Mouse (Mus musculus) small intestine, adult 2 months (tissue): ENCODE measurements at regions not wholly inside any gene's neighbourhood (a gene's known extent, or its start where the extent isn't known, plus 50 kb on each side); places are given as distances from the start of the nearest gene placed in this dataset.

Source experiments
- CTCF ChIP-seq: fragments of 200-500 bp; IDR thresholded peaks from 2 replicates; pipeline ENCODE4 v1.5.1; 2012; ENCODE audit warnings: low read depth, mild to moderate bottlenecking, control low read depth, inconsistent platforms, low read length, moderate library complexity, mixed read lengths; ENCODE audit not compliant: insufficient replicate concordance, insufficient read length; ENCODE audit errors: extremely low read depth
- POLR2A ChIP-seq: fragments of 200-500 bp; IDR thresholded peaks from 2 replicates; pipeline ENCODE4 v1.6.1; 2012; ENCODE audit warnings: low read depth, mild to moderate bottlenecking, control low read depth, inconsistent platforms, low read length, moderate library complexity

DNA sequence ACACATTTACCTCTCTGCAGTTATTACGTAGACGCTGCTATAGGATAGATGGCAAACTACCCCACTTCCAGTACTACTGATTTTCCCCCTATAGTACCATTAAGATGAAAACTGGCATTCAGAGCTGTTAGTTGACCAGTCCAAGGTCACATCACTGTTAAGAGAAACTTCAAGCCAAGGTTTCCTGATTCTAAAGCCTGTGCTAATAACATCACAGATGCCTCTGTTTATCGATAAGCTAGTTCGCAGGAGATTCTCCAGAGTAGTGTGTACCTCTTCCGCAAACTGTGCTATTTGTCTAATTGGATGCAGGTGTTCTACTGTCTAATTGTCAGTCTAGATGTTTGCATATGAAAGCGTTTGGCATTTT lies 186.9 kb upstream of the Gm11146 start:
- TF ChIP-seq CTCF (no peak), POLR2A (no peak)
